Mouse (Mus musculus): ENCODE data around the gene Kcnj16.

- no peak for TF ChIP-seq CTCF (IDR thresholded peaks at IDR 0.05; ENCODE audit: borderline replicate concordance, control insufficient read depth, extremely low read depth, insufficient read depth, low read length, poor library complexity)
- TF ChIP-seq POLR2A (IDR thresholded peaks at IDR 0.05; ENCODE audit: control insufficient read depth, extremely low read depth, insufficient read depth, low read length, poor library complexity) = no peak
These were observed 25.1 kb upstream of the Kcnj16 start for GRCm38 (mm10) chr11:110942695-110943135.

Measured in thymus, adult 2 months (tissue).